Mouse (Mus musculus): Measurements from ENCODE around the gene Efhc1. TPM values are rescaled to one million over a fixed set of nuclear protein-coding genes. Genes with fewer than 3 reads are reported as not detected.
A peak's percentile ranks its signal among the peaks of the same experiment; 100 is the strongest.

Gene Efhc1
- polyA plus RNA-seq, 1 experiment from 2014 or later: 2.9 TPM

DNA sequence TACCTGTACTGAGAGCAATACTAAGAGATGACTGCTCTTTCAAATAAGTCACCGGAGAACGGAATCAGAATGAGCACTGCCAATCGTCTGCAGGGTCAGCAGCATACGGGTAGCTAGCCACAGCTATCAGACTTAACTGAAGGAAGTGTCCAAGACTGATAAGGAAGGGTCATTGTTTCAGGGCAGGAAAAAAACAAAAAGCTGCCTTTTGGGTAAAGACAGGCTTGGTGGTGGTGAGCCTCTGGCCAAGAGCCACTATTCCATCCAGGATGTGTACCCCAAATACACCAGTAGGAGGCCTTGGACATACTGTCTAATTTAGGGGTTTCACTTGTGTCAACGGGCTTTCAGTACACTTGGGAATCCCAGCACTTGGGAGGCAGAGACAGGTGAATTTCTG, 42.9 kb downstream of the Efhc1 start:
- WGBS: 91% methylated on average over 5 of the region's 5 CpGs
- H3K27ac ChIP-seq: no peak overlapping the region
- H3K4me1 ChIP-seq: peaks cover 4% of the 10 kb centered on the region
- no peak overlapping the region for H3K9ac ChIP-seq
- H3K9me3 ChIP-seq: no peaks in the 10 kb centered on the region
- no peaks in the 10 kb centered on the region for H3K27me3 ChIP-seq
- H3K36me3 ChIP-seq: 0 out of 2 replicates have a peak, but pooled peaks cover 5% of the 10 kb centered on the region
- H3K4me3 ChIP-seq: no peak overlapping the region
- no peak for ATAC-seq (ENCODE audit: insufficient number of reproducible peaks, low FRiP score, low TSS enrichment, low read depth)
- H3K4me2 ChIP-seq: no peak overlapping the region

- no peak overlapping the region for H3K9ac ChIP-seq
These were observed 44.0 kb downstream of the Efhc1 start for GRCm38 (mm10) chr1:20995331-20995986.

GRCm38 (mm10) chr1:20996603-20997327, 45.3 kb downstream of the Efhc1 start:
- no peak overlapping the region for H3K9ac ChIP-seq
- H3K4me2 ChIP-seq: no peak overlapping the region
- peaks cover 24% of the 10 kb centered on the region for H3K36me3 ChIP-seq
- no peak overlapping the region for H3K27ac ChIP-seq
- H3K27me3 ChIP-seq: no peaks in the 10 kb centered on the region
- peaks cover 4% of the 10 kb centered on the region for H3K4me1 ChIP-seq
- H3K4me3 ChIP-seq: no peak overlapping the region
- no peak for ATAC-seq (ENCODE audit: insufficient number of reproducible peaks, low FRiP score, low TSS enrichment, low read depth)
- WGBS: 80% methylated on average over 17 of the region's 17 CpGs
- no peaks in the 10 kb centered on the region for H3K9me3 ChIP-seq

More at GRCm38 (mm10) chr1:20995331-20995986, 44.0 kb downstream of the Efhc1 start:
- no peak for ATAC-seq (ENCODE audit: insufficient number of reproducible peaks, low FRiP score, low TSS enrichment, low read depth)
- H3K4me3 ChIP-seq: no peak overlapping the region
- peaks cover 13% of the 10 kb centered on the region for H3K36me3 ChIP-seq
- WGBS: 60% methylated on average over 7 of the region's 7 CpGs
- H3K27me3 ChIP-seq: no peaks in the 10 kb centered on the region
- H3K27ac ChIP-seq: no peak overlapping the region
- peaks cover 4% of the 10 kb centered on the region for H3K4me1 ChIP-seq
- no peaks in the 10 kb centered on the region for H3K9me3 ChIP-seq
- no peak overlapping the region for H3K4me2 ChIP-seq

- H3K27ac ChIP-seq: no peak overlapping the region
- WGBS: 79% methylated on average over 2 of the region's 2 CpGs
- H3K4me2 ChIP-seq: no peak overlapping the region
- no peaks in the 10 kb centered on the region for H3K9me3 ChIP-seq
- peaks cover 29% of the 10 kb centered on the region for H3K36me3 ChIP-seq
- H3K27me3 ChIP-seq: no peaks in the 10 kb centered on the region
- no peak overlapping the region for H3K9ac ChIP-seq
- peaks cover 4% of the 10 kb centered on the region for H3K4me1 ChIP-seq
- no peak overlapping the region for H3K4me3 ChIP-seq
- 0 out of 2 replicates have a peak, but pooled peaks have one; percentile 1 for ATAC-seq (ENCODE audit: insufficient number of reproducible peaks, low FRiP score, low TSS enrichment, low read depth)
These were observed 45.9 kb downstream of the Efhc1 start for GRCm38 (mm10) chr1:20997328-20997689.

- Histone ChIP-seq H3K9ac (no peak overlapping the region), H3K27ac (no peak overlapping the region), H3K9me3 (no peaks in the 10 kb centered on the region), H3K4me2 (no peak overlapping the region), H3K4me3 (no peak overlapping the region), H3K27me3 (no peaks in the 10 kb centered on the region), H3K36me3 (peaks cover 36% of the 10 kb centered on the region), H3K4me1 (peaks cover 4% of the 10 kb centered on the region)
- no peak for ATAC-seq (ENCODE audit: insufficient number of reproducible peaks, low FRiP score, low TSS enrichment, low read depth)
- WGBS: 64% methylated on average over 13 of the region's 13 CpGs
These were observed 46.5 kb downstream of the Efhc1 start for GRCm38 (mm10) chr1:20997881-20998389.

DNA sequence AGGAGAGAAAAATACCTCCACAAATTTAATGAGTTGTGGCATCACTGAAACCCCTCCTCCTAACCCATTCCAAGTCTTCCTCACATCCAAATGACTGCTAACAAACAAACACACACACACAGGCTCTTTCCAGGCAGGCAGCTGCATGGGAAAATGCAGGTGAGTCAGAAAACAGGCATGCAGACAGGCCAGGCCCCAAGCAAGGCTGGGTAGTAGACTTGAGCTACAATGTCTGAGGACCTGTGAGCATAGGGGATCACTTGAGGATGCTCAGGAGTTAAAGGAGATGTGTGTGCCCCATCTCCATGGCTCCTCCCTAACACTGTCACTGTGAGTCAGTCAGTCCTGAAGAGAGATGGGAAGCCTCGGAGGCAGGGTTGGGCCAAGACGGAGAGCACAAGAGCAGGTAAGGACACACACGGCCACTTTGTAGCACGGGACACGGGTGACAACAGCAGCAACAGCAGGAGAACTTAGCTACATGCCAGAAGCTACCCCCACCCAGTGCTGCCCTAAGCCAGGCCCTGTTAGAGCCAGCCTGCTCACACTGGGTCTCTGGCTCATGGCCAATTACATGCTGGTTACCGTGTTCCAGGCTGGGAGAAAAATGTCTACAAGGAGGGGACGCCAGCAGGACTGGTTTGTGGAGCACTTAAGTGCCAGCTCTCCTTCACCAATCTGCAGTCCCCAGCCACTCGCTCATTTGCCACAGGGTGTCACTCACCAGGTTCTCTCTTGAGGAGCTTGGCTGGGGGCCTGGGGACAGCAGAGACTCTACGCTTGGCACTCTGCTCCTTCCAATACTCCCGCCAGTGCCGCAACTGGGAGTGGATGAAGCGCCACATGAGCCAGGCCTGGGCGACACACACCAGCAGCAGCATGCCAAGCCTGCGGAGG, 51.1 kb downstream of the Efhc1 start:
- WGBS: 78% methylated on average over 14 of the region's 14 CpGs
- peak; percentile 69; the same call in 1 of the 2 replicates for ATAC-seq (ENCODE audit: insufficient number of reproducible peaks, low FRiP score, low TSS enrichment, low read depth)
- H3K4me2 ChIP-seq: no peak overlapping the region

DNA sequence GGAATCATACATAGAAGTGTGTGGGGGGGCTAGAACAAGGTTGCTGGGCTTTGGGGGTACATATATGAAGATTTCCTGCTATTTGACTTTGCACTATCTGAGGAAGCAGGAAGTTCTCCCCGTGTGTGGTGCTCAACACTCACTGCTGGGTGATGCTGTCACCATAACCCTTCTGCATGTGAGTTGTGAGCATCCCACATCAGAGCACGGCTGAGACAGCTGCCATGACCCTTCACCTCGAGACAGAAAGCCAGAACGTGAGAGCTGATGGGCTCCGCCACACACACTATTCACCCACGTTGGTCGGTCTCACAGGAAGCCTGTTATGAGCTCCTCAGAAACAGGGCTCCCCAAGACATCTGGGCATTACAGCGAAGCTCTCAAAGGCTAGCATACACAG, 53.2 kb downstream of the Efhc1 start:
- Histone ChIP-seq H3K36me3 (peaks cover 78% of the 10 kb centered on the region), H3K4me1 (no peaks in the 10 kb centered on the region), H3K9ac (no peak overlapping the region), H3K27me3 (no peaks in the 10 kb centered on the region), H3K9me3 (no peaks in the 10 kb centered on the region), H3K27ac (no peak overlapping the region), H3K4me3 (no peak overlapping the region), H3K4me2 (no peak overlapping the region)
- ATAC-seq (ENCODE audit: insufficient number of reproducible peaks, low FRiP score, low TSS enrichment, low read depth): no peak
- WGBS: 81% methylated on average over 8 of the region's 8 CpGs

More for the DNA sequence above, 51.1 kb downstream of the Efhc1 start:
- no peak overlapping the region for H3K4me3 ChIP-seq
- no peaks in the 10 kb centered on the region for H3K4me1 ChIP-seq
- H3K9me3 ChIP-seq: no peaks in the 10 kb centered on the region
- 0 out of 2 replicates have a peak overlapping the region, but pooled peaks have one; percentile 22 for H3K27ac ChIP-seq
- H3K27me3 ChIP-seq: no peaks in the 10 kb centered on the region
- no peak overlapping the region for H3K9ac ChIP-seq
- H3K36me3 ChIP-seq: peaks cover 80% of the 10 kb centered on the region

GRCm38 (mm10) chr1:21006775-21007174, 55.3 kb downstream of the Efhc1 start:
- Histone ChIP-seq H3K9me3 (no peaks in the 10 kb centered on the region), H3K4me1 (0 out of 2 replicates have a peak, but pooled peaks cover 4% of the 10 kb centered on the region), H3K4me3 (no peak overlapping the region), H3K27ac (no peak overlapping the region), H3K36me3 (peaks cover 80% of the 10 kb centered on the region), H3K9ac (no peak overlapping the region), H3K27me3 (no peaks in the 10 kb centered on the region), H3K4me2 (no peak overlapping the region)
- WGBS: 89% methylated on average over 5 of the region's 5 CpGs
- no peak for ATAC-seq (ENCODE audit: insufficient number of reproducible peaks, low FRiP score, low TSS enrichment, low read depth)

DNA sequence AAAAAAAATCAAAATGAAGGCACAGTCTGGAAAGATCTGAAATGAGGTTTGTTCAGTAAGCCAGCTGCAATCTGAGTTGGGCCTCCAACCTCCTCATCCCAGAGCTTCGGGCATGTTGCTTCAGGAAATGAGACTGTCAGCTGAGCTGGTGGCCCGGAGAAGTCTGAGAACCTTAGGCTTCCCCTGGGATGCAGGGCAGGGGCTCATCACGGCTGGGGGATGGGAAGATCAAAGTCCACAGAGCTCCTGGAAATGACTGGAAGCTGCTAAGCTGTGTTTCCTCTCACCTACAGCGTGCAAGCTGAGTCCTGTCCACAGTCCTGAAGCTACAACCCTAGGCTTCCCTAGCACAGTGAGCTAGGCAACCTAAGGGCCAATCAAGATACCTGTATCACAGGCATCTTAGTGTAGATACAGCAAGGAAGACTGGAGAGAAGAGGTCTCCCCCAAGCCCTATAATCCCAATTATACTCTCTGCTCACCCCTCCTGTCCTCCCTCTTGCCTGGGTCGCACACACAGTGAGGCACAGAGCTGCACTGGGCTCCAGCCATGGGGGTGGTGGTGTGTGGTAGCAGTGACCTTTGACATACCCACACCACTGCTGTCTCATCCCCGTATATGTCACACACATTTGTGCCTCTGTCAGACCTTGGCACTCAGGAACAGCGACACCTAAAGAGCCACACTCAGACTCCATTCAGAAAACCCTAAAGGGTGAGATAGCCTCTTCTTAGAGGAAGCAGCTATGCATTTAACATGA, 56.7 kb downstream of the Efhc1 start:
- H3K9ac ChIP-seq: no peak overlapping the region
- H3K36me3 ChIP-seq: peaks cover 76% of the 10 kb centered on the region
- no peak overlapping the region for H3K4me2 ChIP-seq
- no peak overlapping the region for H3K4me3 ChIP-seq
- ATAC-seq (ENCODE audit: insufficient number of reproducible peaks, low FRiP score, low TSS enrichment, low read depth): no peak
- 0 out of 2 replicates have a peak, but pooled peaks cover 4% of the 10 kb centered on the region for H3K4me1 ChIP-seq
- H3K27me3 ChIP-seq: no peaks in the 10 kb centered on the region
- 51% methylated on average over 7 of the region's 7 CpGs for WGBS
- H3K27ac ChIP-seq: 0 out of 2 replicates have a peak overlapping the region, but pooled peaks have one; percentile 17
- no peaks in the 10 kb centered on the region for H3K9me3 ChIP-seq

- Histone ChIP-seq H3K9me3 (no peaks in the 10 kb centered on the region), H3K4me3 (no peak overlapping the region), H3K27ac (no peak overlapping the region), H3K4me1 (0 out of 2 replicates have a peak, but pooled peaks cover 4% of the 10 kb centered on the region), H3K27me3 (no peaks in the 10 kb centered on the region), H3K36me3 (peaks cover 69% of the 10 kb centered on the region), H3K9ac (no peak overlapping the region), H3K4me2 (no peak overlapping the region)
- WGBS: 64% methylated on average over 4 of the region's 4 CpGs
- ATAC-seq (ENCODE audit: insufficient number of reproducible peaks, low FRiP score, low TSS enrichment, low read depth): no peak
These were observed 57.5 kb downstream of the Efhc1 start for GRCm38 (mm10) chr1:21008891-21009290.

DNA sequence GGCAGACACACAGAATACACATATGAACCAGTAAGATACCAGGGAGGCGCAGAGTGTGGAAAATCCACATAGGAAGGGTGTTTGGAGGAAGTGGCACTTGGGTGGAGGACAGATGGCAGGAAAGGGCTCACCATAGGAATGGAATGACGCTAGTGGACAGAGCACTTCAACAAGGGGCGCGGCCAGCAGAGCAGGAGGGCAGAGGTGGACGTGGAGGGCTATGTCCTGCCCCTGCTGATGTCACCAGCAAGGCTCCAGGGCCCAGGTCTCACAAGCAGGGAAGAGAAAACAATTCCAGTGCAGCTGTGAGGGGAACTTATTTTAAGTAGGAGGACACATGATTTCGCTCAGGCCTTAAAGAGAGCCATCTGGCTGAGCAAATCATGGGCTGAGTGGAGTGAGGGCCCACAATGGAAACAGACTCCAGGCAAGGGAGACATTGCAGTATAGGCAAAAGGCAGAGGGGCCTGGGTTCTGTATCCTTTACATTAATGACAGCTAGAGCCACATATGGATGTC, 58.9 kb downstream of the Efhc1 start:
- Histone ChIP-seq H3K4me2 (no peak overlapping the region), H3K4me1 (peaks cover 13% of the 10 kb centered on the region), H3K9me3 (no peaks in the 10 kb centered on the region), H3K27ac (peak overlapping the region; percentile 43; the same call in 1 of the 2 replicates), H3K36me3 (peaks cover 54% of the 10 kb centered on the region), H3K4me3 (no peak overlapping the region), H3K9ac (no peak overlapping the region), H3K27me3 (no peaks in the 10 kb centered on the region)
- 70% methylated on average over 6 of the region's 6 CpGs for WGBS
- ATAC-seq (ENCODE audit: insufficient number of reproducible peaks, low FRiP score, low TSS enrichment, low read depth): no peak; the same call in 1 of the 2 replicates

Measured in limb, embryonic 15.5 days (tissue).